Mouse (Mus musculus) ES-Bruce4 (cell line): Measurements from ENCODE around the gene Mtor.

Source experiments
- CTCF ChIP-seq: IDR thresholded peaks from one replicate; pipeline ENCODE4 v1.8.1; 2011; ENCODE audit warnings: low read depth, low read length
- EP300 ChIP-seq: IDR thresholded peaks from 2 replicates; pipeline ENCODE4 v1.6.1; 2011; ENCODE audit warnings: low read depth, low read length; ENCODE audit not compliant: insufficient read depth
- POLR2A ChIP-seq: IDR thresholded peaks from one replicate; pipeline ENCODE4 v1.8.1; 2011; ENCODE audit warnings: low read length; ENCODE audit not compliant: insufficient read depth

DNA sequence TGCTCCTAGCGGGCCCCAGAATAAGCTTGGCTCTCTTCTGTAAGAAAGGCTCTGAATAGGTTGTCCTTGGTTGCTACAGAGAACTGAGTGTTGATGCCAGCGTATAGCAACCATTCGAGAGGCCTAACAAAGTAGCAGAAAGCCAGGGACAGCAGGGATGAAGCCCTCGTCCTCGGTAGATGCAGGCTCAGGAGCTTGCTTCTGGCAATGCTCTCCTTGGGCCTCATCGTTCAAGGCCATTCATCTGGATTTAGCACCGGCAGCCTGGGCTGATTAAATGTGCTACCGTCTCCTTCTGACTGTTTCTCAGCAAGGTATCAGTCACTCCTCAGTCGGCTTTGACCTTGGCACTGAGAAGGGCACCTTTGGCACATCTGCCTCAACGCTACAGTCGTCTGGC lies 19.3 kb upstream of the Mtor start:
- TF ChIP-seq EP300 = no peak
- TF ChIP-seq CTCF = no peak
- TF ChIP-seq POLR2A = no peak
